Mouse (Mus musculus) olfactory bulb, adult 2 months (tissue): ENCODE measurements around the gene Eapp.
"Not testable (repeated sequence)": the region's sequence is repeated elsewhere in the genome, so short reads cannot be mapped to it uniquely, and the experiment has no call there.

Experiments used
- CTCF ChIP-seq: fragments of 200-500 bp; IDR thresholded peaks from 2 replicates; pipeline ENCODE4 v1.5.1; 2012; ENCODE audit warnings: low read depth, mild to moderate bottlenecking, low read length, moderate library complexity; ENCODE audit not compliant: insufficient read depth
- POLR2A ChIP-seq: fragments of 200-500 bp; IDR thresholded peaks from 2 replicates; pipeline ENCODE4 v1.6.1; 2012; ENCODE audit warnings: mild to moderate bottlenecking, low read depth, low read length, moderate library complexity; ENCODE audit not compliant: insufficient read depth

DNA sequence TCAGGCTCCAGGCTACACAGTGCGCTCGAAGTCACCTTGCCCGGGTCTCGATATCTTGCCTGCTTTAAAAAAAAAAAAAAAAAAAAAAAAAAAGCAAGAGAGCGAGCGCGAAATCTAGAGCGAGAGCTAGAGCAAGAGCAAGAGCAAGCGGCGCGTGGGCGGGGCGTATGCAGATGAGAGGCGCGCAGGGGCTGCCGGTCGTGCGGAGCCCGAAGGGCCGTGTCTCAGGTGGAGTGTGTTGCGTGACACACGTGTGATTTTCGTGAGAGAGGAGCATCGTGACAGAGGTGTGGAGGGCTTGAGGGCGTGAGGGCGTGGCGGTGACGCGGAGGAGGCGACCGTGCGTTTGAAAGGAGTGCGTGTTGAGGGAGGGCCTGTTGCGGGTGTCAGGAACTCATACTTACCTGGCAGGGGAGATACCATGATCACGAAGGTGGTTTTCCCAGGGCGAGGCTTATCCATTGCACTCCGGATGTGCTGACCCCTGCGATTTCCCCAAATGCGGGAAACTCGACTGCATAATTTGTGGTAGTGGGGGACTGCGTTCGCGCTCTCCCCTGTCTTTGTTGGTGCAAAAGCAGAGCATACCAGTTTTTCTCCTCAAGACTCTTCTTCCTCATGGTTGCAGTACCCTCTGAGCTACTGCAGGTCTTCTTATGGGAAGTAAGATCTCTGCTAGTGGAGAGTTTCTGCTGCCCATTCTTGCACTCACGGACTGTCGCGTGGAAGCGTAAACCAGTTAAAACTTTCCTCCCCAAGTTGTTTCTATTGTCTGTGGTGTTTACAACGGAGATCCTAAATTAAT, 18.3 kb upstream of the Eapp start:
- TF ChIP-seq CTCF, POLR2A: not testable (repeated sequence)
